Mouse (Mus musculus) hindbrain, embryonic 15.5 days (tissue): ENCODE data around the gene Blnk. TPM values are rescaled to one million over a fixed set of nuclear protein-coding genes. Genes with fewer than 3 reads are reported as not detected.

ENCODE experiments used
- ATAC-seq: fragments of 200-750 bp; cut with Nextera tagmentation; 2 replicates; pipeline ENCODE4 v1.8.0; 2017; ENCODE audit warnings: low read depth, moderate number of reproducible peaks, moderate TSS enrichment; ENCODE audit not compliant: low FRiP score
- H3K27ac ChIP-seq: fragments of 300-500 bp; sonication (generic); replicated peaks from 2 replicates; pipeline ENCODE4 v1.5.1; 2015; ENCODE audit warnings: mild to moderate bottlenecking, inconsistent platforms
- H3K27me3 ChIP-seq: fragments of 300-500 bp; sonication (generic); 2 replicates; pipeline ENCODE4 v1.6.1; 2015; ENCODE audit warnings: control low read depth, inconsistent platforms
- H3K36me3 ChIP-seq: fragments of 300-500 bp; sonication (generic); 2 replicates; pipeline ENCODE4 v1.6.1; 2015; ENCODE audit warnings: control low read depth, inconsistent platforms
- H3K4me1 ChIP-seq: fragments of 300-500 bp; sonication (generic); replicated peaks from 2 replicates; pipeline ENCODE4 v1.6.1; 2015; ENCODE audit warnings: control low read depth, inconsistent platforms
- H3K4me2 ChIP-seq: fragments of 300-500 bp; sonication (generic); 2 replicates; pipeline ENCODE4 v1.6.1; 2015; ENCODE audit warnings: moderate library complexity, mild to moderate bottlenecking, inconsistent platforms
- H3K4me3 ChIP-seq: fragments of 300-500 bp; sonication (generic); 2 replicates; pipeline ENCODE4 v1.5.1; 2015; ENCODE audit warnings: mild to moderate bottlenecking, inconsistent platforms
- H3K9ac ChIP-seq: fragments of 300-500 bp; sonication (generic); 2 replicates; pipeline ENCODE4 v1.6.1; 2015; ENCODE audit warnings: inconsistent platforms
- H3K9me3 ChIP-seq: fragments of 300-500 bp; sonication (generic); 2 replicates; pipeline ENCODE4 v1.6.1; 2016; ENCODE audit warnings: control low read depth, inconsistent platforms
- WGBS: fragments of 180-500 bp; shearing (Covaris S2); methylation state at CpG from one replicate; pipeline ENCODE4 v1.1.7; 2015; 5-methylcytosine and 5-hydroxymethylcytosine counted together
- polyA plus RNA-seq: library from polyadenylated mRNA; unstranded; fragments of >200 nt; fragmentation: Nextera tagmentation; extraction: Ambion mirVana; gene quantifications from 2 replicates; pipeline ENCODE4 v1.2.1, GENCODE M21; 2015

Blnk gene
- polyA plus RNA-seq, 1 experiment from 2014 or later, result 0.79 TPM

GRCm38 (mm10) chr19:40946937-40947577, 47.3 kb downstream of the Blnk start:
- no peak overlapping the region for H3K4me2 ChIP-seq
- no peak overlapping the region for H3K9ac ChIP-seq
- no peak for ATAC-seq
- no peak overlapping the region for H3K4me3 ChIP-seq
- H3K9me3 ChIP-seq, result no peaks in the 10 kb centered on the region
- H3K27me3 ChIP-seq, result no peaks in the 10 kb centered on the region
- H3K4me1 ChIP-seq, result no peaks in the 10 kb centered on the region
- H3K27ac ChIP-seq, result no peak overlapping the region
- H3K36me3 ChIP-seq, result no peaks in the 10 kb centered on the region
- WGBS, result 95% methylated on average over 4 of the region's 4 CpGs

DNA sequence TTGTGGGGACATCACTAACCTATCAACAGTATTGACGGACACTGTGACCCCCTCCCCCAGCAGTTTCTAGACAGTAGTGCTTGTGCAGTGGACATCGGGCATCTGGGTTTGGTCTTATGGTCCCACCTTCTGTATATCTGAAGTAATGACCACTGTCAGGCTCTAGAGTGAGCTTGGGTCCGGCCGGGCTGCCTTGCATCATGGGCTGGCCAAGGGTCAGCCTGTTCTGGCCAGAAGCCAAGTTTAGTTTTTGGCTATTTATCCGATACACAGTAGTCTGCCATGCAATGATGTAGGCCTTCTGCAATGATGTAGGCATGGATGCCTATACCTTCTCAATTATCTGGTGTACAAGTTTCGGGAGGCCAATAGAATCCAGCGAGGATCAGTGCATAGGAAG, 50.8 kb downstream of the Blnk start:
- no peaks in the 10 kb centered on the region for H3K9me3 ChIP-seq
- no peak overlapping the region for H3K9ac ChIP-seq
- no peak overlapping the region for H3K4me3 ChIP-seq
- ATAC-seq, result no peak
- H3K4me2 ChIP-seq, result no peak overlapping the region
- H3K36me3 ChIP-seq, result no peaks in the 10 kb centered on the region
- WGBS, result 93% methylated on average over 7 of the region's 7 CpGs
- no peaks in the 10 kb centered on the region for H3K4me1 ChIP-seq
- H3K27me3 ChIP-seq, result no peaks in the 10 kb centered on the region
- H3K27ac ChIP-seq, result no peak overlapping the region

GRCm38 (mm10) chr19:40936038-40936437, 58.3 kb downstream of the Blnk start:
- Histone ChIP-seq H3K27ac (no peak overlapping the region), H3K9ac (no peak overlapping the region), H3K4me3 (no peak overlapping the region), H3K27me3 (no peaks in the 10 kb centered on the region), H3K36me3 (no peaks in the 10 kb centered on the region), H3K9me3 (no peaks in the 10 kb centered on the region), H3K4me1 (no peaks in the 10 kb centered on the region), H3K4me2 (no peak overlapping the region)
- 31% methylated on average over 5 of the region's 5 CpGs for WGBS
- no peak for ATAC-seq

- Histone ChIP-seq H3K27ac (no peak overlapping the region), H3K27me3 (no peaks in the 10 kb centered on the region), H3K4me3 (no peak overlapping the region), H3K36me3 (no peaks in the 10 kb centered on the region), H3K9me3 (no peaks in the 10 kb centered on the region), H3K4me1 (no peaks in the 10 kb centered on the region), H3K9ac (no peak overlapping the region), H3K4me2 (no peak overlapping the region)
- WGBS, result 42% methylated on average over 8 of the region's 8 CpGs
- no peak for ATAC-seq
Observed at GRCm38 (mm10) chr19:40935376-40935775, 59.0 kb downstream of the Blnk start.

DNA sequence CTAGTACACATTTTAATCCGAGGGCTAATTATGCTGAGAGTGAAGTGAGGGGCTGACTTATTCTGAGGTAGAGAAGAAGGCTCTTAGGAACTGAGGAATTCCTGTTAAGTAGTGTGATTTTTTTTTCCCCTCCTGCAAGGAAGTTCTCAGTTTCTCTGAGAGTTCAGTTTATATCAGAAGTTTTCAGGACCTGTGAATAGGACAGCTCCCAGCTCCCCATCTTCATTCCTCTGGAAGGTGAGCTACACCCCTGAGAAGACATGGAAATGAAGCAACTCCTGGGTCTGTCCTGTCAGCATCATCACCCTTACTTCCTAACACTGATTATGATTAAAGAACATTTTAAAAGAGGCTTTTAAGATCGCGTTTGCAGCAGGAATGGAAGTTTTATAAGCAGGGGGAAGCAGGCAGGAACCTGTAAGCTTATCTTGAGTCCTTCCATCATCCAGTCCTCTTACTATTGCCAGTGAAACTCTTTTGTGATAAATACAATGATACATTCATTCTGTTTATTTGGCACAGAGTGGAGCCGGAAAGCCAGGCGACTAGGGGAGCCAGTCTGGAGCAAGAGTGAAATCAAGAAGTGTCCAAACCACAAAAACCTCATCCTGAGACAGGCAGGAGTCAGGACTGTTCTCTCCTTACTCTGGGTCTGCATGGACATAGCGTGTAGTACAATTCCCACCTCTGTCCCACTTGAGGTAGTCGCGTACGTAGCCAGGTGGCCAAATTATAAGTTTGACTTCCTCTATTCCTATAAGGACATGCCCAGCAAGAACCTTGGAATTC, 62.6 kb downstream of the Blnk start:
- Histone ChIP-seq H3K36me3 (no peaks in the 10 kb centered on the region), H3K4me1 (no peaks in the 10 kb centered on the region), H3K9me3 (no peaks in the 10 kb centered on the region), H3K4me3 (no peak overlapping the region), H3K27ac (no peak overlapping the region), H3K9ac (no peak overlapping the region), H3K4me2 (no peak overlapping the region), H3K27me3 (no peaks in the 10 kb centered on the region)
- ATAC-seq, result no peak
- 73% methylated on average over 9 of the region's 9 CpGs for WGBS

DNA sequence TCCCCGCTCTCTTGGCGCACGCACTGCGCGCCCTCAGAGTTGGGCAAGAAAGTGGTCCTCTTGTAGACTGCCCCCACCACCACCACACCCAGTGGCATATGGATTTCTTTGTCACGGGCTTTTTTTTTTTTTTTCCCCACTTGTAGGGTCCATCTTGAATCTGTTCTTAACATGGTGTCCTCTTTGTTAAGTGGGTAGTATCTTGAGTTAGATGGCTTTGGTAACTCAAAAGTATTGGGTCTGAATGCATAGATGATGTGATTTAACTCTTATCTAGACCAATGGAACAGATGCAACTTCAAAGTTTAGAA, 99.0 kb downstream of the Blnk start:
- Histone ChIP-seq H3K4me2 (peak overlapping the region; percentile 67), H3K27ac (peak overlapping the region; percentile 96), H3K4me3 (peak overlapping the region; percentile 80), H3K9me3 (no peaks in the 10 kb centered on the region), H3K27me3 (peaks cover 23% of the 10 kb centered on the region), H3K9ac (peak overlapping the region; percentile 69), H3K36me3 (no peaks in the 10 kb centered on the region), H3K4me1 (peaks cover 5% of the 10 kb centered on the region)
- WGBS, result 0% methylated on average over 5 of the region's 6 CpGs
- no peak for ATAC-seq

DNA sequence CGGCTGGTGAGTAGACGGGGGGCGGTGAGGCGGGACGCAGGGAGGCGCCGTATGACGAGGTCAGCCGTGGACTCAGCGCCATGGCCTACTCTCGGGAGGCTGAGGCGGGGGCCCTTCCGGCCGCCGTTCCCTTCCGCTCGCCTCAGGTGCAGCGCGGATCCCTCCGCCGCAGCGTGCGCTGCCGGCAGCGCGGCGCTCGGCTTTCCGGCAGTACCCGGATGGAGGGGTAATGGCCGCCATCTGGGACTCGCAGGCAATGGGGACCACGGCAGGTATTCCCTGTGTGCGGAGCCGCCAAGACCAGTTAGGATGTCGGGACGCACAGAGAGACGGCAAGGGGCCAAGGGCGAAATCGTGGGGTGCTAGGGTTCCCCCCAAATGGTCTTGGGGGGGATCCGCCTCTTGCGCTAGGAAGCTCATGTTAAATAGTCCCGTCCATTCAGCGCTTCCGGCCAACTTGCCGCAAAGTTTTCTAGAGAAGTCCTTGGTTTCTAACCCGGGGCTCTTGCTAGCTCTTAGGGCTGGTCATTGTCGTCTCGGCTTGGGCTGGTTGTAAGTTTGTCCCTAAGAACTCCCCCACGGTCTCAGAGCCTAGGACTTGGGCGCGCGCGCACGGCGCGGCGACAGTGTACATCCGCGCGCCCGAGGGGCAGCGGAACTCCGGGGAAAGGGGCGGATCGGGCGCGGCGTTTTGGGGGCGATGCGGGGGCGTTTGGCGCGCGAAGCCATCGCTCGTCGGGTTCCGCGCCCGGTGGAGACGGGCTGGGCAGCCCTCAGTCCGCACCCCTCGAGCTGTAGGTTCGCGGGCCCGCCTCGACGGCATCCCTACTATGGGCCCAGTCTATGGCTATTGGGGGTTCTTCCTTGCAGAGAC, 99.6 kb downstream of the Blnk start, which contains the start of gene Zfp518a:
Zfp518a (plus strand) TSS at position 187 of the 874 bp plus-strand sequence.
- Histone ChIP-seq H3K9me3 (no peaks in the 10 kb centered on the region), H3K4me3 (peak within 1 kb of the TSS; percentile 80), H3K9ac (peak within 1 kb of the TSS; percentile 69), H3K4me1 (peaks cover 5% of the 10 kb centered on the region), H3K27me3 (peaks cover 26% of the 10 kb centered on the region), H3K27ac (peak within 1 kb of the TSS; percentile 96), H3K36me3 (no peaks in the 10 kb centered on the region), H3K4me2 (peak within 1 kb of the TSS; percentile 67)
- WGBS, result under 1% methylated on average over 89 of the region's 89 CpGs
- peak; percentile 92 for ATAC-seq

DNA sequence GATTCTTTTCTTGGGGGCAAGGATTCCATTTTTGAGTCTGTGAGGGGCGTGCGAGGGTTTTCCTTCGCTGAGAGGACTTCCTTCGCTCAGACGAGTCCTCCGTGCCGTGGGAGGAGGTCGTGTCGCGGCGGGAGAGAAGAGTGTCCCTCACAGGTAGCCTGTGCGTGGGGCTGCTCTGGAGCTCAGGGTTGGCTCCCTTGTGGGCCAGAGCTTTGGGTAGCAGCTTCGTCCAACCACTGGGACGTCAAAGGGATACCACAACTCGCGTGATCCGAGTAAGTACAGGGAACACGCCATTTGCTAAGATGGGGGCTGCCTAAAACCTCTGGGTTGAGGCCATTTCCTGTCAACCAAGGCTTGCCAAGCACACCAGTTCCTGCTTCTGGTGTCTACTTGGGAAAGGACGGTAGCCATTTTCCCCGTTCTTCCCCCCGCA, 100.2 kb downstream of the Blnk start:
- Histone ChIP-seq H3K4me3 (peak overlapping the region; percentile 80), H3K9ac (peak overlapping the region; percentile 69), H3K27me3 (peaks cover 31% of the 10 kb centered on the region), H3K4me1 (peaks cover 5% of the 10 kb centered on the region), H3K4me2 (peak overlapping the region; percentile 67), H3K9me3 (no peaks in the 10 kb centered on the region), H3K27ac (peak overlapping the region; percentile 96), H3K36me3 (no peaks in the 10 kb centered on the region)
- ATAC-seq, result peak; percentile 82
- 48% methylated on average over 21 of the region's 21 CpGs for WGBS

- H3K4me1 ChIP-seq, result no peaks in the 10 kb centered on the region
- H3K9me3 ChIP-seq, result no peaks in the 10 kb centered on the region
- H3K36me3 ChIP-seq, result no peaks in the 10 kb centered on the region
- H3K27ac ChIP-seq, result no peak overlapping the region
- peaks cover 69% of the 10 kb centered on the region for H3K27me3 ChIP-seq
- H3K9ac ChIP-seq, result no peak overlapping the region
- ATAC-seq, result no peak
- no peak overlapping the region for H3K4me2 ChIP-seq
- 86% methylated on average over 1 of the region's 1 CpGs for WGBS
- no peak overlapping the region for H3K4me3 ChIP-seq
Observed at GRCm38 (mm10) chr19:40888887-40889286, 105.4 kb downstream of the Blnk start.

GRCm38 (mm10) chr19:40881700-40882099, 112.6 kb downstream of the Blnk start:
- H3K4me1 ChIP-seq, result no peaks in the 10 kb centered on the region
- no peak overlapping the region for H3K4me2 ChIP-seq
- H3K9me3 ChIP-seq, result no peaks in the 10 kb centered on the region
- no peak for ATAC-seq
- no peak overlapping the region for H3K9ac ChIP-seq
- peaks cover 78% of the 10 kb centered on the region for H3K27me3 ChIP-seq
- no peaks in the 10 kb centered on the region for H3K36me3 ChIP-seq
- H3K27ac ChIP-seq, result no peak overlapping the region
- H3K4me3 ChIP-seq, result no peak overlapping the region
- 93% methylated on average over 4 of the region's 4 CpGs for WGBS
